Mouse (Mus musculus) forebrain, embryonic 13.5 days (tissue): Measurements from ENCODE around the gene Tmem120a. TPM values are rescaled to one million over a fixed set of nuclear protein-coding genes. Genes with fewer than 3 reads are reported as not detected.

Source experiments
- ATAC-seq: fragments of 200-750 bp; cut with Nextera tagmentation; 2 replicates; pipeline ENCODE4 v1.8.0; 2017
- H3K27ac ChIP-seq: fragments of 300-500 bp; sonication (generic); 2 replicates; pipeline ENCODE4 v1.5.1; 2015; ENCODE audit warnings: inconsistent platforms, mild to moderate bottlenecking, moderate library complexity
- H3K27me3 ChIP-seq: fragments of 300-500 bp; sonication (generic); 2 replicates; pipeline ENCODE4 v1.6.1; 2015; ENCODE audit warnings: mild to moderate bottlenecking, inconsistent platforms
- H3K36me3 ChIP-seq: fragments of 300-500 bp; sonication (generic); 2 replicates; pipeline ENCODE4 v1.6.1; 2015; ENCODE audit warnings: mild to moderate bottlenecking, inconsistent platforms; ENCODE audit not compliant: poor library complexity, severe bottlenecking
- H3K4me1 ChIP-seq: fragments of 300-500 bp; sonication (generic); 2 replicates; pipeline ENCODE4 v1.6.1; 2015; ENCODE audit warnings: inconsistent platforms
- H3K4me2 ChIP-seq: fragments of 300-500 bp; sonication (generic); 2 replicates; pipeline ENCODE4 v1.6.1; 2015; ENCODE audit warnings: inconsistent platforms, mild to moderate bottlenecking, moderate library complexity
- H3K4me3 ChIP-seq: fragments of 300-500 bp; sonication (generic); 2 replicates; pipeline ENCODE4 v1.5.1; 2015; ENCODE audit warnings: mild to moderate bottlenecking, inconsistent platforms
- H3K9ac ChIP-seq: fragments of 300-500 bp; sonication (generic); 2 replicates; pipeline ENCODE4 v1.6.1; 2015; ENCODE audit warnings: mild to moderate bottlenecking, inconsistent platforms
- H3K9me3 ChIP-seq: fragments of 300-500 bp; sonication (generic); replicated peaks from 2 replicates; pipeline ENCODE4 v1.6.1; 2016; ENCODE audit warnings: inconsistent platforms
- WGBS: fragments of 180-500 bp; shearing (Covaris S2); methylation state at CpG from one replicate; pipeline ENCODE4 v1.1.7; 2015; 5-methylcytosine and 5-hydroxymethylcytosine counted together
- polyA plus RNA-seq: library from polyadenylated mRNA; unstranded; fragments of >200 nt; fragmentation: Nextera tagmentation; extraction: Ambion mirVana; gene quantifications from 2 replicates; pipeline ENCODE4 v1.2.1, GENCODE M21; 2015

The Tmem120a gene
- polyA plus RNA-seq, 1 experiment from 2014 or later = 67.0 TPM

GRCm38 (mm10) chr5:135751041-135751440 lies 6.8 kb upstream of the Tmem120a start:
- Histone ChIP-seq H3K9me3 (peaks cover 9% of the 10 kb centered on the region; the same call in 1 of the 2 replicates), H3K27me3 (no peaks in the 10 kb centered on the region), H3K4me3 (no peak overlapping the region), H3K4me2 (no peak overlapping the region), H3K36me3 (no peaks in the 10 kb centered on the region), H3K27ac (no peak overlapping the region), H3K4me1 (no peaks in the 10 kb centered on the region), H3K9ac (no peak overlapping the region)
- ATAC-seq = no peak
- 90% methylated on average over 1 of the region's 1 CpGs for WGBS

GRCm38 (mm10) chr5:135744742-135745141 lies 494 bp upstream of the Tmem120a start:
- Histone ChIP-seq H3K4me3 (peak overlapping the region; percentile 86), H3K9ac (peak overlapping the region; percentile 51; the same call in 1 of the 2 replicates), H3K4me1 (peaks cover 18% of the 10 kb centered on the region), H3K4me2 (peak overlapping the region; percentile 96), H3K27me3 (no peaks in the 10 kb centered on the region), H3K27ac (0 out of 2 replicates have a peak overlapping the region, but pooled peaks have one; percentile 1), H3K9me3 (peaks cover 9% of the 10 kb centered on the region; the same call in 1 of the 2 replicates), H3K36me3 (peaks cover 18% of the 10 kb centered on the region)
- ATAC-seq = peak; percentile 7
- 18% methylated on average over 12 of the region's 12 CpGs for WGBS

- H3K27ac ChIP-seq = no peak overlapping the region
- H3K9ac ChIP-seq = peak overlapping the region; percentile 89
- H3K4me3 ChIP-seq = peak overlapping the region; percentile 86
- H3K9me3 ChIP-seq = peaks cover 9% of the 10 kb centered on the region; the same call in 1 of the 2 replicates
- peaks cover 26% of the 10 kb centered on the region for H3K36me3 ChIP-seq
- 21% methylated on average over 18 of the region's 18 CpGs for WGBS
- no peaks in the 10 kb centered on the region for H3K27me3 ChIP-seq
- H3K4me1 ChIP-seq = peaks cover 18% of the 10 kb centered on the region
- ATAC-seq = peak; percentile 42
- peak overlapping the region; percentile 96 for H3K4me2 ChIP-seq
These were observed 1.1 kb downstream of the Tmem120a start for GRCm38 (mm10) chr5:135742941-135743740.

GRCm38 (mm10) chr5:135742156-135742555 lies 2.1 kb downstream of the Tmem120a start:
- Histone ChIP-seq H3K9me3 (0 out of 2 replicates have a peak, but pooled peaks cover 3% of the 10 kb centered on the region), H3K4me1 (peaks cover 18% of the 10 kb centered on the region), H3K27ac (no peak overlapping the region), H3K36me3 (peaks cover 36% of the 10 kb centered on the region), H3K27me3 (no peaks in the 10 kb centered on the region), H3K9ac (no peak overlapping the region), H3K4me2 (no peak overlapping the region), H3K4me3 (no peak overlapping the region)
- WGBS = 75% methylated on average over 10 of the region's 10 CpGs
- ATAC-seq = no peak

- H3K27ac ChIP-seq = no peak overlapping the region
- no peak overlapping the region for H3K4me3 ChIP-seq
- H3K9me3 ChIP-seq = no peaks in the 10 kb centered on the region
- H3K4me1 ChIP-seq = peaks cover 9% of the 10 kb centered on the region
- H3K9ac ChIP-seq = no peak overlapping the region
- H3K36me3 ChIP-seq = peaks cover 75% of the 10 kb centered on the region
- no peak for ATAC-seq
- WGBS = 30% methylated on average over 6 of the region's 6 CpGs
- H3K27me3 ChIP-seq = no peaks in the 10 kb centered on the region
- no peak overlapping the region for H3K4me2 ChIP-seq
These were observed 6.0 kb downstream of the Tmem120a start for GRCm38 (mm10) chr5:135738266-135738665.

GRCm38 (mm10) chr5:135737154-135737553 lies 7.1 kb downstream of the Tmem120a start:
- Histone ChIP-seq H3K27ac (no peak overlapping the region), H3K27me3 (no peaks in the 10 kb centered on the region), H3K36me3 (peaks cover 86% of the 10 kb centered on the region), H3K9me3 (no peaks in the 10 kb centered on the region), H3K4me3 (no peak overlapping the region), H3K4me2 (no peak overlapping the region), H3K9ac (no peak overlapping the region), H3K4me1 (no peaks in the 10 kb centered on the region)
- ATAC-seq = no peak
- 79% methylated on average over 7 of the region's 7 CpGs for WGBS

GRCm38 (mm10) chr5:135736544-135736943 lies 7.7 kb downstream of the Tmem120a start:
- Histone ChIP-seq H3K27ac (no peak overlapping the region), H3K4me2 (no peak overlapping the region), H3K4me1 (no peaks in the 10 kb centered on the region), H3K27me3 (no peaks in the 10 kb centered on the region), H3K4me3 (no peak overlapping the region), H3K9me3 (no peaks in the 10 kb centered on the region), H3K36me3 (peaks cover 87% of the 10 kb centered on the region), H3K9ac (no peak overlapping the region)
- 94% methylated on average over 16 of the region's 16 CpGs for WGBS
- ATAC-seq = no peak

GRCm38 (mm10) chr5:135735741-135736140 lies 8.5 kb downstream of the Tmem120a start:
- no peak for ATAC-seq
- Histone ChIP-seq H3K9me3 (no peaks in the 10 kb centered on the region), H3K9ac (no peak overlapping the region), H3K27me3 (no peaks in the 10 kb centered on the region), H3K4me3 (no peak overlapping the region), H3K27ac (no peak overlapping the region), H3K36me3 (peaks cover 87% of the 10 kb centered on the region), H3K4me1 (no peaks in the 10 kb centered on the region), H3K4me2 (no peak overlapping the region)
- WGBS = 93% methylated on average over 13 of the region's 13 CpGs

- H3K9ac ChIP-seq = no peak overlapping the region
- no peak overlapping the region for H3K4me2 ChIP-seq
- 93% methylated on average over 41 of the region's 42 CpGs for WGBS
- no peak for ATAC-seq
- H3K36me3 ChIP-seq = peaks cover 92% of the 10 kb centered on the region
- no peak overlapping the region for H3K27ac ChIP-seq
- H3K9me3 ChIP-seq = no peaks in the 10 kb centered on the region
- no peak overlapping the region for H3K4me3 ChIP-seq
- H3K4me1 ChIP-seq = no peaks in the 10 kb centered on the region
- no peaks in the 10 kb centered on the region for H3K27me3 ChIP-seq
These were observed 10.1 kb downstream of the Tmem120a start for GRCm38 (mm10) chr5:135734057-135734680.

GRCm38 (mm10) chr5:135733071-135733470 lies 11.2 kb downstream of the Tmem120a start:
- Histone ChIP-seq H3K36me3 (peaks cover 99% of the 10 kb centered on the region), H3K4me1 (no peaks in the 10 kb centered on the region), H3K9me3 (no peaks in the 10 kb centered on the region), H3K27me3 (no peaks in the 10 kb centered on the region), H3K4me2 (no peak overlapping the region), H3K27ac (no peak overlapping the region), H3K9ac (no peak overlapping the region), H3K4me3 (no peak overlapping the region)
- ATAC-seq = no peak
- WGBS = 95% methylated on average over 4 of the region's 4 CpGs

- no peak for ATAC-seq
- H3K4me3 ChIP-seq = no peak overlapping the region
- 93% methylated on average over 16 of the region's 16 CpGs for WGBS
These were observed 12.9 kb downstream of the Tmem120a start for GRCm38 (mm10) chr5:135731322-135731721.

GRCm38 (mm10) chr5:135730916-135731315 lies 13.3 kb downstream of the Tmem120a start:
- H3K4me3 ChIP-seq = no peak overlapping the region
- H3K27me3 ChIP-seq = no peaks in the 10 kb centered on the region
- peaks cover 19% of the 10 kb centered on the region for H3K4me1 ChIP-seq
- no peak for ATAC-seq
- H3K4me2 ChIP-seq = no peak overlapping the region
- no peak overlapping the region for H3K27ac ChIP-seq
- 93% methylated on average over 10 of the region's 10 CpGs for WGBS
- no peak overlapping the region for H3K9ac ChIP-seq
- peaks cover 81% of the 10 kb centered on the region for H3K36me3 ChIP-seq
- no peaks in the 10 kb centered on the region for H3K9me3 ChIP-seq

More at GRCm38 (mm10) chr5:135731322-135731721, 12.9 kb downstream of the Tmem120a start:
- Histone ChIP-seq H3K4me2 (no peak overlapping the region), H3K9ac (no peak overlapping the region), H3K36me3 (peaks cover 85% of the 10 kb centered on the region), H3K27me3 (no peaks in the 10 kb centered on the region), H3K9me3 (no peaks in the 10 kb centered on the region), H3K4me1 (peaks cover 15% of the 10 kb centered on the region), H3K27ac (no peak overlapping the region)
